Mouse (Mus musculus) gastrocnemius, adult 8-10 months (tissue): Measurements from ENCODE around the gene Telo2. TPM values are rescaled to one million over a fixed set of nuclear protein-coding genes. Genes with fewer than 3 reads are reported as not detected.
A peak's percentile ranks its signal among the peaks of the same experiment; 100 is the strongest.

Source experiments
- DNase-seq, 2 experiments: peaks; one replicate each; pipeline ENCODE4 v3.0.0; 2022; ENCODE audit warnings: low spot score in 2 of 2
- total RNA-seq, 4 experiments: library from RNA; stranded (reverse); gene quantifications; 2 replicates each; pipeline ENCODE4 v1.2.4; 2022

Telo2 gene
- total RNA-seq, 4 experiments from 2014 or later: 4.2 to 8.6 (median 6.0) TPM

DNA sequence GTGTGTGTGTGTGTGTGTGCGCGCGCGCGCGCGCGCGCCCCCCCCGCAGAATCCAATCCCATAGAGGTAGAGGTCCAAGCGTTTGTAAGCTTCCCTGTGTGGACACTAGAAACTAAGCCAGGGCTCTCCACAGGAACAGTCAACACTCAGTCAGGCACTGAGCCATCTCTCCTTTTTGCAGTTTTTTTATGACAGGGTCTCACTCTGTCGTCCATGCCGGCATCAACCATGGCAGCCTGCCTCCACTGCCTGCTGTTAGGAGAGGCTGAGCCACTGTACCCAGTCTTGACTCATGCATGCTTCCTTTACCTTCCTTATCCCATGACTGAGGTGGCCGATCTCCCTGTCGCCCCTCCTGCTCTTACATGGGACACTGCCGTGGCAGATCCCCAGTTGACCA, 8.0 kb downstream of the Telo2 start:
- no peak for DNase-seq

DNA sequence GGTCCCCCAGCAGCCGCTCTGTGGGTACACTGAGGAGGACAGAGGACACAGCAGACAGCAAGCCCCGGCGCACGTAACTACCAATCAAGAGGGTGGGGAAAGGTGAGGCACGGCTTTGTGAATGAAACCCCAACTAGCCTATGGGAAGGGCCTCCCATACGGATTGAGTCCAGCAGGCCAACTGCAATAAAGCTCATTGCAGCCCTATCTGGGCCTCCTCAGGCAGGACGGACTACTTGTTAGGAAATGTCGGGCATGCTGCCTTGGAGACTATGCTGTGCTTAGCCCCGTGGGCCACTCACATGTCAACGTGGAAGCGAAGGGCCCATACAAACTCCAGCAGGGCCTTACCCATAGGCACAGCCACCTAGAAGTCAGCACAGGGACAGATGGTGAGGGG, 14.4 kb downstream of the Telo2 start:
- DNase-seq: no peak

DNA sequence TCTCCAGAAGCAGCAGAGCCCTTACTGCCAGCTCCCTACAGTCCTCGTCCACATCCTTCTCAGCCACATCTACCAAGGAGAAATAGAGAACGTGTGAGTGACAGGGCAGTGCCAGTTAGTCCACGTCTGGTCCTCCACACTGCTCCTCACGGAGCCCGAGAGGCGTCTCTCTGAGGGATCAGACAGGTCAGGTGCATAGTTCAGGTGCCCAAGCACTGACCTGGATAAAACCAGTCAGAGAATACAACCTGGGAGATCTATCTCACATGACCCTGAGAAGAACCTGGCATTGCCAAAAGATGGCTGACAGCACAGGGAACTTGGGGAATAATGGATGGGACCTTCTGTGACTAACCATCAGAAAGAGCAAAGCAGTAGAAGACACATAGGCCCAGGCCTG, 15.7 kb downstream of the Telo2 start:
- no peak for DNase-seq

DNA sequence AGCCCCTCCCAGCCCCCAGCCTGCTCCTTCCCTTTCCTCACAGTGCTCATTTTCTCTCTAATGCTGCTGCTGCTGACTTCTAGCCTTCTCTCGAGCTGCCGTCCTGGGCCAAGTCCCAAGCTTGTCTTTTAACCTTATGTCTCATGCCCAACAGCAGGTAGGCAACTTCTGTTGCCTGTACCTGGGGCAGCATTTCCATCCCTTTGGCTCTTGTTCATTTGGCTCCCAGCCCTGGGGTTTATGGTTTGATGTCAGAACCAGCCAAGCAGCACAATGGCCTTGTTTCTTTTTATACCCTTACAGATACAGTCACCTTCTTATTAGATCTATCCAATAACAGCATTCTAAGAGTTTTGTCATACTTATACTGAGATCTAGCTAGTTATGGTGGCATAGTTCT, 19.5 kb downstream of the Telo2 start:
- no peak for DNase-seq

DNA sequence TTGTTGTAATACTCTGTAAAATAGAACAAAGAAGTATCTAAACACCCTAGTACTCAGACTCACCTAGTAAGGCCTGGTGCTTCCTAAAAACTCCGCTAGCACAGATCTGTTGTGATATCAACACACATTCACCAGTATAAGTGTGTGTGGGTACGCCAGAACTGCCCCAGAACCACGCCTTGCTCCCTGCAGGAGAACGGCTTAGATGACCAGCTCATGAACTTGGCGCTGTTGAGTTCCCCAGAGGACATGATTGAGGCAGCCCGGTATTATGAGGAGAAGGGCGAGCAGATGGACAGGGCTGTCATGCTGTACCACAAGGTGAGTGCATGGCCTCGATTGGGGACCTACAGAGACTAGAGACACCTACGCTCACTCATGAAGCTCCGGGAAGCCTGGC, 25.3 kb downstream of the Telo2 start:
- DNase-seq: no peak

DNA sequence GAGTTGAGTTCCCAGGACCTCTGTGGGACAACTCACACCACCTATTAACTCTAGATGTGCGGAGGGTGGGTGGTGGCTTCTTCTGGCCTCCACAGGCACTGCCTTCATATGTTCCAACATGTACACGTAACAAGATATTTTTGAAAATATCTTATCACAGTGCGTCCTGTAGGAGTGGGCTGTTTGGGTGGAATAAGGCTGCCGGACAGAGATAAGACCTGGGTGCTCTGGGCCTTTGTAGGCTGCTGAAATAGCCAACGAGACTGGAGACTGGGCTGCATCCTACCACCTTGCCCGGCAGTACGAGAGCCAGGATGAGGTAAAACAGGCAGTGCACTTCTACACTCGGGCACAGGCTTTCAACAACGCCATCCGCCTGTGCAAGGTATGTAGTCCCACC, 26.6 kb downstream of the Telo2 start:
- DNase-seq: no peak

DNA sequence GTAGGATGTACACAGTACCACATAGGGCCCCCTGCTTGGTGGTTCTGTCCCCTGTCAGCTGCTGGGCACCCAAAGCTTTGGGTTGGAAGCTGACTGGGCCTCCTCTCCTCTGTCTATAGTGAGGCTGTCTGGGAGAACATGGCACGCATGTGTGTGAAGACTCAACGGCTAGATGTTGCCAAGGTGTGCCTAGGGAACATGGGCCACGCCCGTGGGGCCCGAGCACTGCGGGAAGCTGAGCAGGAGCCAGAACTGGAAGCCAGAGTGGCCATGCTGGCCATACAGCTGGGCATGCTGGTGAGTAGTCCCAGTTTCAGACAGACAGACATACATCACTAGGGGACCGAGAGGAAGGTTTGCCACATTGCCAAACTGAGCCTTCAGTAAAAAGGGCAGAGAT, 29.0 kb downstream of the Telo2 start:
- DNase-seq: no peak

DNA sequence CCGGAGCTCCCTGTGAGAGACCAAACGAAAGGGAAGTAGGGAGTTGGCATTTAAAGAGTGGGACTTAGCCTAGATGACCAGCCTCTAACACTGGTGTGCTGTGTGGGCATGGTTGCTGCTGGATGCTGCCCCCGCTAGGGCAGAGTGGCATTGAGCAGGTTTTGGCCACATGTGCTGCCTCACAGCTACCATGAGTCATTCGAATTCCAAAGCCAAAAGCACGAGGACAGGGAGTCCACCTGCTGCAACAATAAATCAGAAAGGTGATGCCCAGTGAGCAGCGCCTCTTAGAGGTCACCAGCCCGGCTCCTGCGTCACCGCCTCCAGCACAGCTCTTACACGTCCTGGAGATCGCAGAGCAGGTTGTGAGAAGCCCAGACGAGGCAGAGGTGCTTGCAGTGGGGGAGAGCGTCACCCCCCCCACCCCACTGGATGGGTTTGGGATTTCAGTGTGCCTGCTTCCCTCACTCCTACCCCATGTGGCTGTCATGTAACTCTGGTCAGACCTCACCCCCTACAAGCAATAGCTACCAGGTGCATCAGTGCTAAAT, 30.9 kb downstream of the Telo2 start:
- DNase-seq: peak; percentile 51 to 81

DNA sequence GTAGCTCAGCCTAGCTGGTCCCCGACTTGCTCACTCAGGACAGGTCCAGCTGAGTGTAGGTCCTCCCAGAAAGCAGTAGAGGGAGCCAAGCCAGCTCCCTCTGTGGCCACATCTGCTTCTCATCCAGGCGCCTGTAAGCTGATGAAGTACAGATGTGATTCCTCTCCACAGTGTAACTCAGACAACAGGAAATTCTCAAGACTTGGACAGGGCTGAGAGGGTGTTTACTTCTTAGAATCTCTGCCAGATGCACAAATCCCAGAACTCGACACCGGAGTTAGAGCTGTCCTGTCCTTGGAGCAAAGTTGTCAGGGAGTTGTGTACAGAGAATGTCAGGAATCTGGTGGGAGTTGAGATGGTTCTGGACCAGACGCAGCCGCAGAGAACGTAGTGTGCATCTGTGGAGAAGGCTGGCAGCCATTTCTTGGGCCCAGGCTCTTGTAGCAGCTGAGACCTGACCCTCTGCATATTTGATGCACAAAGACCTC, 32.3 kb downstream of the Telo2 start, which contains the start of gene Tmem204:
Tmem204 (minus strand) TSS at position 148 of the 488 bp plus-strand sequence.
- peak; percentile 60 to 76 for DNase-seq

DNA sequence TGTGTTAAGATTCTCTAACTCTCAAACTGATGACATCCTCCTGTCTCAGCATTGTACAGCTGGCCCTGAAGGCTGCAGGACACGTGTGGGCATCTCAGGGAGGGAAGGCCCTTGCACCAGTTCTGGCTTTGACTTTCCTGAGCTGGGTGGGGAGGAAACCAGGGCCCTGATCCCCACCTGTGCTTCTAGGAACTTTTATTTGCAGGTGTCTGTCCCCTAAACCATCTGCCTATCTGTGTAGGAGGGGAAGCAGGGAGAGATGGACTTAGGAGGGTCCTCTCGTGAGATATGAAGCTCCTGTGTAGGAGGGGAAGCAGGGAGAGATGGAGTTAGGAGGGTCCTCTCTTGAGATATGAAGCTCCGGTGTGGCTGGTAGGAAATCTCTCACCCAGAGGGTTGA, 32.9 kb downstream of the Telo2 start:
- no peak for DNase-seq

DNA sequence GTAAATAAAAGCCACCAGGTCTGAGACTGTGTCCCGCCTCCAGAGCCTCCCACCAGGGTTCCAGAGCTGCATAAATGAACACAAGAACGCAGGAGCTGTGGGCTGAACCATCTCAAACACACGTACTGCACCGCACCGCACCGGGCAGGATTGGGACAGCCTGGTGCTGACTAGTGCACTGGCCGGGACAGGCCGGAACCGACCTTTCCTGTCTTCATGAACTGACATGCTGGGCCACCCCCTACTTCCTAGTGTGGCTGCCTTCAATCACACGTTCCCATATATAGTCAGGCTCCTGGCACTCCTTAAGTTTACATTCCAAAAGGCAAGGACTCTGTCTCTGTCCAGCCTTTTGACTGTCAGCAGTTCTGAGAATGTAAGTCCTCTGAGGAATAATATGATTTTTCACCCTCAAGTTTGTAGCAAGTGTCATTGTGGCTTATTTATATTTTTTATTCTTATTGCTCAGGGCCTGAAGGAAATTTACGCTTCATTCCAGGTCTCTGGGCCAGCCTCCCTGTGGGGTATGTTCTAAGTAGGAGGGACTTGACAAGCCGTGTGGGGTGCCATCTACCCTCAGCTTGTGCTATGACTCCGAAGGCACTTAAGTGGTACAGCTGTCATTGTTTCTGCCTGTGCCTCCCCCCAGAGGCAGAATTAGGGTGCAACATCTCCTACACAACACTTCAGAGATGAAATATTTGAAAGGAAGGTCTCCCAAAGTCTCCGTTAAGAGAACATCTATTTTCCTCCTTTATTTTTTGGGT, 33.5 kb downstream of the Telo2 start:
- DNase-seq: no peak

DNA sequence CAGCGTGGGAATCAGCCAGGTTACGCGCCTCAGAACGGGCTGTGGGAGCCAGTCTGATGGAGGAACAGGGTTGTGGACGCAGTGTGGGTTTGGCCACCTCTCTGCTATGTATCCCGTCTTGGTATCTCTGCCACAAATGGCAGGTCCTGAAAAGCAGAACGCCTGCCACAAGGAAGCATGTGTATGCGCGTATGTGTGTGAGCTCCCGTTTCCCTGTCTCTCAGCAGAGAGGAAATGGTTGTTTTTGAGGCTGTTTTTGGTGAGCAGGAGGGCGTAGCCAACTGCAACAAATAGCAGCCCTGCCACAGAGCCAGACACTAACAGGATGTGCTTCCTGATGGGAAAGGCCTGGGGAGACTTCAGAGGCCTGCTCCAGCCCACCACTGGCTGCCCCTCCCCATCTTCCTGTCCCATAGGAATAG, 34.8 kb downstream of the Telo2 start:
- peak; percentile 50 to 54 for DNase-seq

DNA sequence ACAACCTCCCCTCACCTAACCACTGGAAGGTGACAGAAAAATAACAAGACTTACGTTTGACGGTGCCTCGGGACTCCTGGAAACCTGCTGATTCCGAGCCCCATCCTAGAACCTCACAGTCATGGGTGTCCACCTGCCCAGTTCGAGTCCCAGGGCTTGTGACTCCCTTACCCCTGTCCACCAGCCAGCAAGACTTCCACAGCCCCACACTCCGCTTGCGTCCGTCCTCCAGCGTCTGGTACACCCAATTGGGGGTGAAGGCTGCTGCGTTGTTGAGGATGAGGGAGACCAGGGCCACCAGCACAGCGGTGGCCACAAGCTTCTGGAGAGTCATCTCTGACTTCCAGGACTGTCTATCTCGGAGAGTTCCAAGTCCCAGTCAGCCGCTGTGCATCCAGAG, 35.6 kb downstream of the Telo2 start:
- no peak for DNase-seq

DNA sequence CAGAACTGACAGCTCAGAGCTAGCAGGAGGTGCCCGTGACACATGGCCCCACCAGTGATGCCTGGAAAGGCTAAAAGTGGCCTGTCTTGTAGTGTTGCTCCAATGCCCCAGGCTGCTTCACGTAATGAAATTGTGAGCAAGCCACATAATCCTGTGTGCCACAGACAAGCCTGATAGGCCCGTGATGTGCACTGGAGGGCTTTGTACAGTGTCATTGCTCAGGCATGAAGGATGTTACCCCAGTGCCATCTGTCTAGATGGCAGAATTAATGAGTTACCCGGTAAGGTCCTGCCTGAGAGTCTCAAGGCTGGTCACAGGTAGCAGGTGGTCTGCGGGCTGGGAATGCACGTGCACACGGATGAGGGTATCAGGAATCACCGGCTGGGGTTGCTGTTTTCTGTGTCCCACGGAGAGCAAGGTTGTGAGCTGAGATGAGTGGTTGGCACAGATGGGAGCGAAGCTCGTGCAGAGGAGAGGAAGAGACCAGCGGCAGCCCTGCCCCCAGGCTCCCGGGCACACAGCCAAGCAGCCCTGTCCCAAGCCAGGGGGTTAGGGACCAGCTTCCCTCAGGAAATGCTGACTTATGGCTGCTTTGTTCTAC, 37.9 kb downstream of the Telo2 start:
- DNase-seq: peak in 1 of 2 experiments; percentile 34

DNA sequence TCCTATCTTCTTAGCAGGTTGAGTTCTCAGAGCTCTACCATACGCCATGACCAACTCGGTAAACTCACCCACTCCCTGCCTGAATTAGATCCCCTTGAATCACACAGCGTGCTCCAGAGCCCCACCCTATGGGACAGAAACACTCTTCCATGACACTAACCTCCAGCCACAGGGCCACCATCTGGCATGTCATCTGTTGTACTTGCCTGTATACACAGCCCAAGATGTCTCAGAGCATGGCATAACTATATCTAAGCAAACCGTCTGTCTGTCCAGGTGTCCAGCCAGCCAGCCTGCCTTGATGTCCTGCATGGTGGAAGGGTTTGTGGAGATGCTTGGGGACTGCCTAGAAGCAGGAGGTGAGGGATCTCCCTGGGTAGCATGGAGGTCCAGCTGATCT, 38.9 kb downstream of the Telo2 start:
- no peak for DNase-seq

DNA sequence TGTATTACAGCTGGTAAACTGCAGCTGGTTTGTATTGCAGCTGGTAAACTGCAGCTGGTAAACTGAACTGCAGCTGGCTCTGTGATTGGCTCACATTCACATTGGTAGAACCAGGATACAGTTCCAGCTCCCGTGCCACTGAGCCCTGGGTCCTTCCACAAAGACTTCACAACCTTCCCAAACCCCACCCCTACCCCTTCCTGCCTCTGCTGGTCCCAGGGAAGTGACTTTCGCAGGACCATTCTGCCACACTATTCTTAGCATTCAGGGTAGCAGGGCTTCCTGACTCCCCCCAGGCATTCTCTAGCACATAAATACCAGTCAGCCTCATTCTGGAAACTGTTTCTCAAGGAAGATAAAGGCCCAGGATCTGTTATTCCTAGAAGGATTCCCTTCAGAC, 47.1 kb downstream of the Telo2 start:
- no peak for DNase-seq

DNA sequence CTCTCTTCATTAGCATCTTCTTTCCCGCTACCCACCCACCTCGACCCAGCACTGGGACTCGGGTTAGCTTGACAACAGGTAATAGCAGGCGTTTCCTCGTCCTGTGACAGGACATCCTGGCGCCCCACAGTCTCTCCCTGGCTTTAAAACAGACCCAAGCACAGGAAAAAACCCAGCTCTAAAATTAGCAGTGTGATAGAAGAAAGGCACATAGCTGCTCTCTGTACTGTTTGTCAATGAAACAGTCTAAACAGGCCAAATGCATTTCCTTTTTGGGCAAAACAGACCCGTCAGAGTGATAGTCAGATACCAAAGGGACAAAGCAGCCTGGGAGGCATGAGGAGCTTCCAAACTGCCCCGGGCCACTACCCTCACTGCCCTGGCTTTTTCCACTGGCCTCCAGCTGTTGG, 48.3 kb downstream of the Telo2 start:
- DNase-seq: no peak

DNA sequence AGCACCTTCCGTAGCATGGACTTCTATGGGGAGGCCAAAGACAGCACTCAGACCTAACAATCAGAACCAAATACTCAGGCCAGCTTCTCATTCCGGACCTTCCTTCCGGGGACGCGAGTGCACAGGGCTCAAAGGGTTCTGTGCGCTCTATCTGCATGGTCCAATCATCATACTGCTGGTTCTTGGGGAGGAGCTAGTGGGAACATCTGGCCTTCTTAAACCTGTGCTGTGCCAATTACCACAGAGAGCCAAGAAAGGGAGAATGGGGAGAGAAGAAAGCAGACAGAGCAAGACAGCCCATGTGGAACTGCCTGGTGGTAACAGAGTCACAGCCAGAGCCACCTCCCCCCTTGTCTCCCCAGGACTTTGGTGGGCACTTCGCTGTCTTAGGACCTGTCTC, 49.2 kb downstream of the Telo2 start:
- DNase-seq: no peak

DNA sequence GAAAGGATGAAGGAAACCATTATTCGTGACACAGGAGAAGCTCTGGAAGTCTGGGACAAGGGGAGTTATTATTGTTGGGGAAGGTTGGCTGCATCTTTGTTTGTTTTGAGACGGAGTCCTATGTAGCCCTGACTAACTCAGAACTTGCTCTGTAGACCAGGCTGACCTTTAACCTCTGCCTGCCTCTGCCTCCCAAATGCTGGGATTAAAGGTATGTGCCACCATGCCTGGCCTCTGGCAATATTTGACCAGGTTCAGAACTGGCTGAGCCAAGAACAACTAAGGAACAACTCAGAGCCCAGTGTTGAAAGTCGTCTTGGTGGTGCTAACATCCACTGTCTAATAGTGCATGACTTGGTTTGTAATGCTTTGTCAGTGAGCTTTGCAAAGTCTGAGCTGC, 50.6 kb downstream of the Telo2 start:
- DNase-seq: no peak

DNA sequence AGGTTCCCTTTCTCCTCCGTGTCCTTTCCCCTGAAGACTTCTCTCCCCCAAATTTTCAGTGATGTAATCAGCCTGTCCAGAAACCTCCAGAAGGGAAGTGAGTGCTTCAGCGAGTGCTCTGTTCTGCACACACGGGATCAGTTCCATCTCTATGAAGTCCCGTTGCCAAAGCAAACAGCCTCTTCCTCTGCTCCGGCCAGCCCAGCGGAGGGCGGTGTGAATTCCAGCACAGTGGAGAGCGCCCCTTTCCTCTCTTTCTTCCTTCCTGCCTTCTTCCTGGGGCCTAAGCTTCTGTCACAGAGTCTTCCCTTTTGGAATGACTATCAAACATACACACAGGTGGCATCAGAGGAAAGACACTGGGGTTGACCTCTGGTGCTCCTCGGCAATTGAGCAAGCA, 51.4 kb downstream of the Telo2 start:
- peak; percentile 37 to 43 for DNase-seq

DNA sequence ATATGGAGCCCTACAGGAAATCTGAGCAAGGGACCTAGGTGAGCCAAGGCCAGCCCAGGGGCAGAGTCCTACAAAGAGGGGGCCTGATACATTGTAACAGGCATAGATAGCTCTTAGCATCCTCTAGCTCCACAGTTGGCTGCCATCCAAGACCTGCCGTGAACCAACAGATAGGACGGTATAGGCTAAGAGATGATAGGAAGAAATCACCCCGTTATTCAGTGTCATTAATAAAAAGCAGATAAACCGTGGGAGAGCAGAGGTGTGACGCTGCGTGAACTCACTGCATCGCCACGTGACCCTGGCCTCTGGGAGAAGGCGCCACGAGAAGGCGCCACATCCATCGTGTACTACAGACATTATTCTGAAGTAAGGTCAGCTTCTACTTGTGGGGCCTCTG, 51.9 kb downstream of the Telo2 start:
- DNase-seq: no peak

DNA sequence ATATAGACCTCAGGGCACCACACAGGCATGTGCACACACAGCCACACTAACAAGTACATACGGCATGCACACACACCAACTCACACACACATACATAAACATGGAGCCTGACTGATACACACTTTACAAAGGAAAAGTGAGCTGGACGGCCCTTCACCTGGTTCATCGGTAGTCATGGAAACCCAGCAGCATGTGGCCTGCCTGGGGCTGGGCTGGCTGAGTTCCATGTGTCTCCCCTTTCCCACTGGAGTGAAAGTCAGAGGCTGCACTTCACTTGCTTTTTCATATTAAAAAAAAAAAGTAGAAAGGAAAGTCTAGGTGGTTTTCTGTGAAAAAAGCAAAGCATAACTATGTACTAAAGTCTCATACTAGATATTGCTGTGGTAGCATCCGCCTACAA, 52.5 kb downstream of the Telo2 start:
- DNase-seq: no peak

DNA sequence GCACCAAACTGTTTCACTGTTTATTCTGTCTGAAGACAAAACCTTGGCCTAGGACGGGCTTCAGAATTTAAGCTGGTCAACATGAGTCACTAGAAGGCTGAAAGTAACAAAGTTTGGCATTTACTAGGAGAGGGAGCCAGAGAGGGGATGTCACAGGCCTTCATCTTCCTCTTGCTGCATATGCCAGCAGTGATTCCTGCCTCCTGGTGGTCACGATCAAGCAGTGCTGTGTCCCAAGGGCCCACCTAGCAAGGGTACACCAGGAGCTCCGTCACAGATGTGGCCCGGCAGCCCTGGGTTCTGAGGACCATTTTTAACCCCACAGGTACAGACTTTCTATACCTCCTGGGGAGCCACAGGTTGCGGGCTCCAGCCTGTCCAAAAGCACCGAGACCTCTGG, 58.7 kb downstream of the Telo2 start:
- DNase-seq: no peak
